Mouse (Mus musculus): Measurements from ENCODE around the gene Gm20388.
"Not testable (repeated sequence)": the region's sequence is repeated elsewhere in the genome, so short reads cannot be mapped to it uniquely, and the experiment has no call there.

Gene Gm20388

DNA sequence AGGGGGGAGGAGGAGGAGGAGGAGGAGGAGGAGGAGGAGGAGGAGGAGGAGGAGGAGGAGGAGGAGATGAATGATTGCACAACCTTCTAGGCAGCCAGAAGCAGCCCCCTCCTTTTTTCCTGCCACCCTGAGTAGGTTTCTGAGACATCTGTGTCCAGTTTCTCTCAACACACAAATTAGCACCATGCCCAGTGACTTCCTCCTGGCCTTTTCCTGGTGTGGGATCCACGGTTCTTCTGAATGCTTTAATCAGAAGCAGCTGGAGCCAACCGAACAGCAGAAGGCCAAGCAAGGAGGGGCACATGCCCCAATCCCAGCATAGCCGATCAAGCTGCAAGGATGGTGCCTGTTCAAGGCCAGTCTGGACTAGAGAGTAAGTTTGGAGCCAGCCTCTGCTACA, 3889.2 kb downstream of the Gm20388 start:
- no peak for DNase-seq

DNA sequence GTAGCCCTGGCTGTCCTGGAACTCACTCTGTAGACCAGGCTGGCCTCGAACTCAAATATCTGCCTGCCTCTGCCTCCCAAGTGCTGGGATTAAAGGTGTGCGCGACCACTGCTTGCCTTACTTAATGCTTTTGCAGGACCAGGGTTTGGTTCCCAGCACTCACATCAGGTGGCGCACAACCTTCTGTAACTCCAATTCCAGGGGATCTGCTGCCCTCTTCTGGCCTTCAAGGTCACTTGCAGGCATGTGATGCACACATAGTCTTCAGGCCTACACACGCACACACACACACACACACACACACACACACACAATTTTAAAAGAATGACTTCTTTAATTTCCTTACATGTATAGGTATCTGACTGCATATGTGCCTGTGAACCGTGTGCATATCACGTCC, 3890.2 kb downstream of the Gm20388 start:
- DNase-seq, result no peak

DNA sequence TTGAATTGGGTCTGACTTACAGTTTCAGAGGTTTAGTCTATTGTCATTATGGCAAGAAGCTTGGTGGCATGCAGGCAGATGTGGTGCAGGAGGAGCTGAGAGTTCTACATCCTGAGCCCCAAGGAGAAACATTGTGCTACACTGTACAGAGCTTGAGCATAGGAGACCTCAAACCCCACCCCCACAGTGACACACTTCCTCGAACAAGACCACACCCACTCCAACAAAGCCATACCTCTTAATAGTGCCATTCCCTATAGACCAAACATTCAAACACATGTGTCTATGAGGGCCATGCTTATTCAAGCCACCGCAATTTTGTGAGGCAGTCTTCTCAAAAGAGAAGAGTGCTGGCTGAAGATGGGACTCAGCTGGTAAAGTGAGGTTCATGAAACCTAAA, 3890.9 kb downstream of the Gm20388 start:
- no peak for DNase-seq

DNA sequence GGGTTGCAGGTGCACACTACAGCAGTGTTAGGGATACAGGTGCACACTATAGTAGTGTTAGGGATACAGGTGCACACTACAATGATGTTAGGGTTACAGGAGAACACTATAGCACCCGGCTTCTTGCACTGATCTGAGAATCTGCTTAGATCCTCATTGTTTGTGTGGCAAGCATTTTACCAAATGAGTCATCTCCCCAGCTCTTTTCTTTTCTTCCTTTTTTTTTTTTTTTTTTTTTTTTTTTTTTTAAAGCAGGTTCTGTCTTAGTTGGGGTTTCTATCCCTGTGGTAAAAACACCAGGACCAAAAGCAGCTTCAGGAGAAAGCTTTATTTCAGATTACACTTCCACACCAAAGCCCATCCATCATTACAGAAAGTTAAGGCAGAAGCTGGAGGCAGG, 3893.0 kb downstream of the Gm20388 start:
- DNase-seq, result no peak

DNA sequence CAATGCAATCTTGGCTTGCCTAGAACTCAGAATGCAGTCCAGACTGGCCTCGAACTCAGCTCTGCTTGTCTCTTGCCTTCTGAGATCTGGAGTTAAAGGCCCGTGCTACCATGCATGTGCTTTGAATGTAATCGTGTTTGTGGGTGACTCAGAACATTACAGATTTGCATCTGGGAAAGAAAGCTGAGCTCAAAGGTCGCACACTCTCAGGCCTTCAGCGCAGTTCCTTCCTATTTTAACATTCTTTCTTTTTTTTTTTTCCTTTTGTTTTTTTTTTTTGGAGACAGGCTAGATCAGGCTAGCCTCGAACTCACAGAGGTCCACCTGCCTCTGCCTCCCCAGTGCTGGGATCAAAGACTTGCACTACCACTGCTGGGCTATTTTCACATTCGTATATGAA, 3893.9 kb downstream of the Gm20388 start:
- DNase-seq, result no peak

DNA sequence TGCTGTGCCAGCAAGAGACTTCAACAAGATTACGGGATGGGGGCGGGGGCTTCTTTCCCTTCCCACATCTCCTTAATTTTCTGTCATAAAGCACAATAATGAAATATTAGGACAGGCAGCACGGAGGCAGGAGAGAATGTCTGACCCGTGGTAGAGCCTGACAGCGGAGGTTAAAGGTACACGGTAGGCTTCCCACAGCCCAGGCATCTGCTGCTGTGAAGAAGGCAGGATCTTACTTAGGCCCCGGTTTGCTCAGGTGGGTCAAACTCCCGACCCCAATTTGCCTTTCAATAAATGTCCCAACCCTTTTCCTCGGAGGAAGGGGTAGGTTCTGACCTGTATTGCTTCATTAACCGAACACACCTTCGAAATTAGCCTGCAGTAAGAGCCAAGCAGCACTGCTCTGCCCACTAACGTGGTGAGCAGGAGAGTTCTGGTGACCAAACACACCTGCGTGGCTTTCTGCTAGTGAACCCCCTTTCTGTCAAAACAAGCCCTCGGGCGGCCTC, 3894.6 kb downstream of the Gm20388 start:
- no peak for DNase-seq

DNA sequence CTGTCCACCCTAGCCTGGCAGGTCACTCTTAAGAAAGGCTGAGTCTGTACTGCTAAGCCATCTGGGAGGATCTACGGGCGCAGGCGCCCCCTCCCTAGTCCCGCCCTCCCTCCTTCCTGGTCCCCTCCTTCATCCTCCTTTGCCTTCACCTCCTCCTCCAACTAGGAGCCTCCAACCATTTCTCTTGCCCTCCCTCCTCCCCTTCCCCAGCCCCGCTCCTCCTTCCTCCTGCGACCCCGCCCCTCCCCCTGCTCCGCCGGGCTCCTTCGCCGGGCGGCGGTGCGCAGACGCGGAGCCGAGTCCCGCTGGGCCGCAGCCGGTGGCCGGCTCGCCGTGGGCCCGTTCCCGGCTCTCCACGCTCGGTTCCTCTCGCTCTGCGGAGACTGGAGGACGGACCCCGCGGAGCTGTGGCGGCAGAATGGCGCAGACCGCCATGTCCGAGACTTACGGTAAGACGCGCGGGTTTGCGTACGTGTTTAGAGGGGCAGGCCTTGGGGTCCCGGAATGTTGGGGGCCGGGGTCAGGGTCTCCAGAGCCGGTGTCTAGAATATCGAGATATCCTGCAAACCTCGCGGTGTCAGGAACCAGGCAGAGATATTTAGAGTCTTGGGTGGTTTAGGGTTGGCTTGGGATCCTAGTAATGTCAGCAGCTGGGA, 3895.2 kb downstream of the Gm20388 start, which contains the start of gene Rab4a:
Gene Rab4a, plus strand, starts transcription at position 268 of the 656 bp plus-strand sequence.
- peak; percentile 92 for DNase-seq

DNA sequence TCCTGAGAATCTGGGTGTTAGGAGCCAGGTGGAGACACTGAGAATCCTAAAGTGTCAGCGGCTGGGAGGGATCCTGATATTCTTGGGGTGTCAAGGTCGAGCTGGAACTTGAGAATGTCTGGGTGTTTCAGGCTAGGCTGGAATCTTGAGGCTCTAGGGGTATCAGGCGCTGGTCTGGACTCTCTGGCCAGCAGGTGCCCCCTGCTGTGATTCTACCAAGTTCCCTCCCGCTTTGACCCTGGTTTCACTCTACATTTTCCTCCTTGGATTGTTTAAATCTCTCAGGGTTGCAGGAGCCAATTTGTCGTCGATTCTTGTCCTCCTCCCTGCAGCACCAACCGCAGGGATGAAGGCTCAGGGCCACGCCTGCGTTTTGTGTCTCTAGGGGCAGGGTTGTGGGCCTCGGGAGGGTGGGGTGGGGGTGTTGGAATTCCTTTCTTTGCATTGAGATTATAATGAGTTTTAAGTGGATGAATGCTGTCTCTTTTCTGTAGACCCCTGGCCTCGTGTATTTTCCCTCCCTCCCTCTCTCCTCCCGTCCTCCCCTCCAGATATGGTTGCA, 3895.8 kb downstream of the Gm20388 start:
- DNase-seq, result no peak

DNA sequence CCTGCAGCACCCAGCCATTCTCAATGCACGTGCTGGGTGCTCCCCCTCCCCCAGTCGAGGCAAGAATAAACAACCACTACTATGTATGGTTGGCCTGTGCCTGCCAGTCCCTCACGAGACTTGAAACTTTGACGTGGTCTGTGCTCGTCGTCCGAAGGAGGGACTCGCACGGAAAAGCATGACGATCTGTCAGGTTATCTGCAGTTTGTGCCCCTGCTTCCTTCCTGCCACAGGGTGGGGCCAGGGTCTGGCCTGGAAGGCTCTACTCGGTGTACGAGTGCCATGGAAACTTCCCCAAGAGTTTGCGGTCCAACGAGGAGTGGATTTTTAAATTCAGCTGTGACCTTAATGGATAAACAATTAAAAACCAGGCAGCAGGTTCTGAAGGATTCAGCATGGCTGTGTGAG, 3896.4 kb downstream of the Gm20388 start:
- peak; percentile 36 for DNase-seq

DNA sequence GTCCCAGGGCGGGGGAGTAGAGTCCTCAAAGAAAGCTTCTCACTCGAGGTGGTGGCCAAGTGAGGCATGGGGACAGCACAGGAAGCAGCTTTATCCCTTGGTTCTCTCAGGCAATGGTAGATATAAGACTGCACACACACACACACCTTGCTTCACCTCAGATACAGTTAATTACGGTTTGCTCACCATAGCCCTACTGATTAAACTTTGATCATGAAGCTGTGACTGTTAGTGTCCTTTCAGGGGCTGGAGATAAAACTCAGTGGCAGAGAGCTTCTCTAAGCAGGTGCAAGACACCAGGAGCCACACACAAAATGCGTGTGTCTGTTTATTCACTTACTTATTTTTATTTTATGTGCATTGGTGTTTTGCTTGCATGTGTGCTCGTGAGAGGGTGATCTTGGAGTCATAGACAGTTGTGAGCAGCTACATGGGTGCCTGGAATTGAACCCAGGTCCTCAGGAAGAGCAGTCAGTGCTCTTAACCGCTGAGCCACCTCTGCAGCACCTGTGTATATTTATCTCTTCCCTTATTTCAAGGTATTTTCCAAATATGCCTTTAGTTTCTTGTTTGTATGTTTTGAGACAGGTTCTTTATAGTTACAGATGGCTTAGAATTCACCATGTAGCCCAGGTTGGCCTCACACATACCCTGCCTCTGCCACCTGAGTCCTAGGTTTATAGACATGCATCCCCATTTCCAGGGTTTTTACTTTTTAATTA, 3897.4 kb downstream of the Gm20388 start:
- DNase-seq, result no peak

DNA sequence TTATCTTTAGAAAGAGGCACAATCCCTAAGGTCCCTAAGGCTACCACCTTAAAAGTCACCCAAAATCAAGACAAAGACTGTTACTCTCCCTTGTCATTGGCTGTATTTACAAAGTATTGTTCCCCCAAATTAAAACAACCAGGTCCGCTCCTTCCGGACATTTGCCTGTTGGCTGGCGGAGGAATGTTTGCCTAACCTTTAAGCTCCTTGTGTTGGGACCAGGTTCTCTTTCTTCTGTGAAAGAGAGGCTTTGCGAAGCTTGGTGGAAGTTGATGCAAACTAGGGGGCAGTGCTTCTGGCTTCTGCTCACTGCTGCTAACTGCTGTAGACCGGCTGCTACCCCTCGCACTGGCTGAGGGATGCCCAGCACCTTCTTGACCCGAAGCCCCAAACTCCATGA, 3898.0 kb downstream of the Gm20388 start:
- no peak for DNase-seq

DNA sequence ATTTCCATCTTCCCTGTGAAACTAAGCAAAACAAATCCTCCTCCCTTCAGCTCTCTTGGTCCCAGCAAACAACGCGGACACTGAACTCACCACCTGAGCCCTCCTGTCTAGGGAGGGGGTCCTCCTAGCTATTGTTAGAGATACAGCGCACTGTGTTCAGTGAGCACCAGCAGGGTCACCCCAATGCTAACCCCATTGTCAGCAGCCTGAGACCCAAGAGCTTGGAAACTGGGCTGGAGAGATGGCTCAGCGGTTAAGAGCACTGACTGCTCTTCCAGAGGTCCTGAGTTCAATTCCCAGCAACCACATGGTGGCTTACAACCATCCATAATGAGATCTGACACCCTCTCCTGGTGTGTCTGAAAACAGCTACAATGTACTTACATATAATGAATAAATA, 3898.7 kb downstream of the Gm20388 start:
- not testable (repeated sequence) for DNase-seq

DNA sequence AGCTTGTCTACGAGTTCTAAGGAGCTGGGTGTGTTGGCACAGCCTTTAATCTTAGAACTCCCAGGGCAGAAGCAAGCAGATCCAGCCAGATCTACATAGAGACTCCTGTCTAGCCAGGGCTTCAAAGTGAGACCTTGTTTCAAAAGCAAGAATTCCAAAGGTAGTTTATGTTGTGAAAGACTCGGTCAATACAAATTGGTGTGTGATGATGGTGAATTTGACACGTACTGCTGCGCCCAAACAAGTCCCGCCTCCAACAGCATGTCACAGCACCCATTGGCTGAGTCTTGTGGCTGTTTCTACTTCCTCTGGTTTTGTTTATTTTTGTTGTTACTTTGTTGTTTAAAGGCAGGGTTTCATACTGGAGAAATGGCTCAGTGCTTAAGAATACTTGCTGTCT, 3901.6 kb downstream of the Gm20388 start:
- no peak for DNase-seq

DNA sequence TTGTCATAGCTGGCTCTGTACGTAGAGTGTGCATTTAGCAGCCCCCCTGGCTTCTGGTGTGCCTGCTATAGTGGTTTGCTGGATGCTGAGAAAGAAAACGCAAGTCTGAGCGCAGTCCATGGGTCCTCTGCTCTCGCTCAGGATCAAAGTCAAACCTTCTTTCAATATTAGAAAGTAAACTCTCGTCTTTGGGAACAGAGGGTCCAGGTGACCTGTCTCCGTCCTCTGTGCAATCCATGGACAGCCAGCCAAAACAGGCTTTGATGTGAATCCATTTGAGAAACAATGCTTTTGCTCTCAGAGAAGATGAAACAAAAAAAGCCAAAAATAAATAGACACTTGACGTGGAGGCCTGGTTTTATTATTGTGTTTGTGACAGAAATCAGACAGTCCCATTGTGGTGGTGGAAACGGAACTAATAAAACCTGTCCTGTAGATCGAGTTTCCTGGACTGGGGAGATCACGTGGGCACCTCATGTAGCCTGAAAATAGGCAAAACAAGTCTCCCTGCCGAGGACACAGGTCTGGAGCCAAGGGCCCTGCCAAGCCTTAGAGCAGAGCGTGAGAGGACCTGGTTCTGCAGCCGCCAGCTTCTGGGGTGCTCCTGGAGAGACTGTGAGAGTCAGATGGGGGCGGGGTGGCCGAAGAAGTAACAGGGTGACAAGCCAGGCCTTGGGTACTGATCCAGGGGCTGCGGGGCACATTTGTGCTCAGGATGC, 3902.7 kb downstream of the Gm20388 start:
- no peak for DNase-seq

DNA sequence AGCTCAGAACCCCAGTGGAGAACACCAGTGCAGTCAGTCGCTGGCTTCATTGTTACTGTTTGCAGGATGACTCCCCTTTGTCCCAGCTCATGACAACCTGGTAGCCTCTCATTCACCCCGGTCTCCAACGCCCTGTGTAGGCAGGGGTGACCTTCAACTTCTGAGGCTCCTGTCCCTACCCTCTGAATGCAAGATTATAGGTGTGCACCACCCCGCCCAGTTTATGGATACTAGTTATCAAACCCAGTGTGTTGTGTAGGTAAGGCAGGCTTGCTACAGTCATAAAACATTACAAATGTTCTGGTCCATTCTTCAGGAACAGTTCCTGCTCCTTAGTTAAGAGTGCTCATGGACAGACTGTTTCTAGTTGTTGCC, 3903.2 kb downstream of the Gm20388 start:
- DNase-seq, result no peak

DNA sequence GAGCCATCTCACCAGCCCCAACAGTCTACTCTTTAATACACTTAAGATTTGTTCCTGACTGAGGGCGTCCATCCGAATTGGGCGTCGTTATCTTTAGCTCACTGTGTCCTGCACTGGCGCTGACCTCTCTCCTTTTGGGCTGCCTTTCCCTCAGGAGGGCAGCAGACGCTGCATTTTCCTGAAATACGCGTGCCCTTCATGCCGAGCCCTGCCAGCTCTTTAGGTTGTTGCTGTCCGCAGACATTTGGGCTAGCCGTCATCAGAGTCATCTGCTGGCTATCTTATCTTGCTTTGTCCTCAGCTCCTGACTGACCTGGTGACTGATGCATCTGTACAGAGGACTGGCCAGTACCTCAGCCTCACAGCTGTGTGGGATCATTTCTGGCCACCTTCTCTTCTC, 3904.7 kb downstream of the Gm20388 start:
- no peak for DNase-seq

DNA sequence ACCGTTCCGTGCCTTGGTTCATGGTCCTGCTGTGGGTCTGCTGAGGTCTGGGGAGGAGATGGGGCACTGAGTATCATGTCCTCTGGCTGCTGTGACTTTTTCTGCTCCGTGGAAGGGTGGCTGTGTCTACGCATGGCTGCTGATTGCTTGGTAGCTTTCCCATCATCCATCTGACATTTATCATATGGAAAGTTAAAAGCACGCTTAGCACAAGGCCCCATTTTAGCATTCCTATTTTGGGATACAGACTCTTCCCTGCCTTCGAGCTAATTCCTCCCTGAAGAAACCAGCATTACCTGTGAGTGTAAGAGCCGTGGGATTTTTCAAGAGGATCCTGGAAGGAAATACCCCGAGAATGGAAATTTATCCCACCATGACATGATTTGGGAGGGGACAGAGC, 3906.3 kb downstream of the Gm20388 start:
- no peak for DNase-seq

DNA sequence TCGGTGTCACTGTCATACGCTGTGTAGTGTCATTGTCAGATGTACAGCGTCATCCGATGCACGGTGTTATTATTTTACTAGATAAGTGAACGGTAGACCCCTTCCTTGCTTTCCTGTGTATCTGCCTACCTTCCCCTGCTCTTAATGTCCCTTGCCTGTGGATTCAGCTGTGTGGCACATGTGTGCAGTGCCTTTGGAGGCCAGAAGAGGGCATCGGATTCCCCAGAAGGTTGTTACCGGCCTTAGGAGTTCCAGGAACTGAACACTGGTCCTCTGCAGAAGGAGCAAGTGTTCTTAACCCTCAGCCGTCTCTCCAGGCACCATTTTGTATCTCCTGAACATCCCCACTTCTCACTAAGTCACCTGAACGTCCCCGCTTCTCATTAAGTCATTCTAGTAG, 3907.1 kb downstream of the Gm20388 start:
- no peak for DNase-seq

DNA sequence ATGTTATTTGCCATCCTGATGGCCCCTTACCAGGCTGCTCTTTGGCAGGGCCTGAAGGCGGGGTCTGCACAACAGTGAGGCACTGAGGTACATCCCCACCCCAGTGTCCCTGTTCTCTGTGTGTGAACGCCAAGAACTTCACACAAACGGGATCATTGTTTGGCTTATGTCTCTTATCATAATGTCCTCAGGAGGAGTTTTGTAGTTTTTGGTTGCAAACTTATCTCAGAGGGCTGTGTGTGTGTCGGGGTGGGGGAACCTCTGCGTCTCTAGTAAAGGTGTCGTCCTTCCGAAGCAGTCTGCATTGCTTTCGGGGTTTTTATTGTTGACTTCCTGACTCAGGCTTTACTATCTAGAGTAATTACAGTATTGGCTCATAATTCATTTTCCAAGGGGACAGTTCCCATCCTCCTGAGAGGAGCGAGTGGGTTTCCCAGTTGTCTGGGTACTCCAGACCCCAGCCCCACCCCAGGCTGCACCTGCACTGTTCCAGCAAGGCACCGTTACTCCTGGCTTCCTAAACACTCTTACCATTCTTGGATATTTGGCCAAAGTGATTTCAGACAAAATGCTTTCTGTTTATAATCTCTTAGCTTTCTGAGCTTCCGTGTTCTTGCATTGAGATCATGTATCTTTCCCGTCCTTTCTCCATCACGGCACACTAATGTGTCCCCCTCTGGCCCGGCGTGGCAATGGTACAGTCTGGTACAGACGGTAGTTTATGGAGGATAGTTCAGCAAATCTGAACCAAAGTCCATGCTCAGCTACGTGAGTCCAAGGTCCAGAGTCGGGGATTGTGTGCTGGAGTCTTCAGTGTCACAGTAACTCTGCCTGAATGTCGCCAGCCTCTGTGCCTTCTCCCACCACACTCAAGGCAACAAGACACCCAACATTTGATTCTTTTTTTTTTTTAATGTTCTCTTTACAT, 3909.3 kb downstream of the Gm20388 start:
- DNase-seq, result no peak

DNA sequence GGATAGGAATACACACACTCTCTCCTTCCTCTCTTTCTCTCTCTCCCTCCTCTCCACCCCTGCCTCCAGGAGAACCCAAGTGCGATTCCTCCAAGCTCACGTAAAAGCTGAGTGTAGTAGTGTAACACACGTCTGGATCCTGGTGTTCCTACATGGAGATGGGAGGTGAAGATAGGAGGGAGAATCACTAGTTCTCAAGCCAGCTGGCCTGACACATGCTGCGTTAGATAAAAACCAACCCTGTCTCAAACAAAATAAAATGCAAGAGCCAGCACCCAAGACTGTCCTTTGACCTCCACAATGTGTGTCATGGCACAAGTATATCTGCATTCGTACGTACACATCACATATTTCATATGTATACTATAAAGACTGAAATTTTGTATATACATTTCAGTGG, 3910.1 kb downstream of the Gm20388 start:
- no peak for DNase-seq

DNA sequence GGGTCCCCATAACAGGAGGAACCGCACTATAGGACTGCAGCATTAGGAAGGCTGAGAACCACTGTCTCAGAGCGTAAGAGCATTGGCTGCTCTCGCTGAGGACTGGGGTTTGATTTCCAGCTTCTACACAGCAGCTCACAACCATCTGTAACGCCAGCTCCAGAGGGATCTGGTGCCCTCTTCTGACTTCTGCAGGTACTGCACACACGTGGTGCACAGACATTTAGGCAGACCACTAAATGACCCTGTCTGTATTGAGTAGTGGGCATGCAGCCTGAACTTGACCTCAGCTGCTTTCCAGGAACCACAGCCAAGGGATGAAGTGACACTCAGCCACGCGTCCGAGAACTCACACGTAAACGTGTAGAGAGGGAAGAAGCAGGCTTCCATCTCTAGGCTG, 3912.5 kb downstream of the Gm20388 start:
- DNase-seq, result no peak

DNA sequence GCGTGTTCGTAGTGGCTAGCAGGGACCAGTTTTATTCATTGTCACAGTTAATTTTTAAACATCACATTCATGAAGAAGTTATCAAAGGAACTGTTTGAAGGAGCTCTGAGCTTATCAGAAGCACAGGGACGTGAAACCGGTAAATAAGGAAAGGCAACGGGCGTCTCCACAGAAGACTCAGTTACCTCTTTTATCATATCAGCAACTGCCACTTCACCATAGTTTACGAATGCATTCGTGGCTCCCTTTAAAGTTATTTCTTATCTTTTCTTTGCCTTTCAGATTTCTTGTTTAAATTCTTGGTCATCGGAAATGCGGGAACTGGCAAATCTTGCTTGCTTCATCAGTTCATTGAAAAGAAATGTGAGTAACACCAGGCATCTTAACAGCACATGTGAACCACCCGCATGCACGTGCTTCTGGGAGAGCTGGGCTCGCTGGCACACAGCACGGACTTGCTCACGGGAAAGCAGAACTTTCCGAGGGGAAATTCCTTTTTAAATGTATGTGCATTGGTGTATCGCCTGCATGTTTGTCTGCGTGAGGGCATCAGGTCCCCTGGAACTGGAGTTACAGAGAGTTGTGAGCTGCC, 3913.0 kb downstream of the Gm20388 start:
- DNase-seq, result no peak
